Mouse (Mus musculus) embryonic facial prominence, embryonic 15.5 days (tissue): Measurements from ENCODE around the gene Odf3l1. TPM values are rescaled to one million over a fixed set of nuclear protein-coding genes. Genes with fewer than 3 reads are reported as not detected.

Experiments
- ATAC-seq: fragments of 200-750 bp; cut with Nextera tagmentation; 2 replicates; pipeline ENCODE4 v1.8.0; 2017; ENCODE audit warnings: low read depth, moderate TSS enrichment; ENCODE audit not compliant: insufficient number of reproducible peaks, low FRiP score, low TSS enrichment
- H3K27ac ChIP-seq: fragments of 300-500 bp; sonication (generic); replicated peaks from 2 replicates; pipeline ENCODE4 v1.5.1; 2015; ENCODE audit warnings: mild to moderate bottlenecking, inconsistent platforms
- H3K27me3 ChIP-seq: fragments of 300-500 bp; sonication (generic); 2 replicates; pipeline ENCODE4 v1.6.1; 2015; ENCODE audit warnings: inconsistent platforms
- H3K36me3 ChIP-seq: fragments of 300-500 bp; sonication (generic); 2 replicates; pipeline ENCODE4 v1.6.1; 2015; ENCODE audit warnings: mild to moderate bottlenecking, inconsistent platforms
- H3K4me1 ChIP-seq: fragments of 300-500 bp; sonication (generic); 2 replicates; pipeline ENCODE4 v1.6.1; 2015; ENCODE audit warnings: inconsistent platforms
- H3K4me2 ChIP-seq: fragments of 300-500 bp; sonication (generic); replicated peaks from 2 replicates; pipeline ENCODE4 v1.6.1; 2015; ENCODE audit warnings: mild to moderate bottlenecking, inconsistent platforms
- H3K4me3 ChIP-seq: fragments of 300-500 bp; sonication (generic); replicated peaks from 2 replicates; pipeline ENCODE4 v1.5.1; 2015; ENCODE audit warnings: mild to moderate bottlenecking, inconsistent platforms
- H3K9ac ChIP-seq: fragments of 300-500 bp; sonication (generic); 2 replicates; pipeline ENCODE4 v1.6.1; 2015; ENCODE audit warnings: inconsistent platforms
- H3K9me3 ChIP-seq: fragments of 300-500 bp; sonication (generic); replicated peaks from 2 replicates; pipeline ENCODE4 v1.6.1; 2016; ENCODE audit warnings: inconsistent platforms
- WGBS: fragments of 180-500 bp; shearing (Covaris S2); methylation state at CpG from one replicate; pipeline ENCODE4 v1.1.7; 2015; 5-methylcytosine and 5-hydroxymethylcytosine counted together
- polyA plus RNA-seq: library from polyadenylated mRNA; unstranded; fragments of >200 nt; fragmentation: Nextera tagmentation; extraction: Ambion mirVana; gene quantifications from 2 replicates; pipeline ENCODE4 v1.2.1, GENCODE M21; 2015

The Odf3l1 gene
- polyA plus RNA-seq, 1 experiment from 2014 or later = 1.1 TPM

GRCm38 (mm10) chr9:56882283-56882682 is 17.8 kb upstream of the Odf3l1 start:
- no peak overlapping the region for H3K4me3 ChIP-seq
- H3K36me3 ChIP-seq = peaks cover 22% of the 10 kb centered on the region
- no peaks in the 10 kb centered on the region for H3K9me3 ChIP-seq
- H3K4me1 ChIP-seq = peaks cover 45% of the 10 kb centered on the region
- H3K9ac ChIP-seq = no peak overlapping the region
- no peak for ATAC-seq
- no peak overlapping the region for H3K4me2 ChIP-seq
- H3K27me3 ChIP-seq = no peaks in the 10 kb centered on the region
- peak overlapping the region; percentile 58 for H3K27ac ChIP-seq
- WGBS = 50% methylated on average over 4 of the region's 4 CpGs

DNA sequence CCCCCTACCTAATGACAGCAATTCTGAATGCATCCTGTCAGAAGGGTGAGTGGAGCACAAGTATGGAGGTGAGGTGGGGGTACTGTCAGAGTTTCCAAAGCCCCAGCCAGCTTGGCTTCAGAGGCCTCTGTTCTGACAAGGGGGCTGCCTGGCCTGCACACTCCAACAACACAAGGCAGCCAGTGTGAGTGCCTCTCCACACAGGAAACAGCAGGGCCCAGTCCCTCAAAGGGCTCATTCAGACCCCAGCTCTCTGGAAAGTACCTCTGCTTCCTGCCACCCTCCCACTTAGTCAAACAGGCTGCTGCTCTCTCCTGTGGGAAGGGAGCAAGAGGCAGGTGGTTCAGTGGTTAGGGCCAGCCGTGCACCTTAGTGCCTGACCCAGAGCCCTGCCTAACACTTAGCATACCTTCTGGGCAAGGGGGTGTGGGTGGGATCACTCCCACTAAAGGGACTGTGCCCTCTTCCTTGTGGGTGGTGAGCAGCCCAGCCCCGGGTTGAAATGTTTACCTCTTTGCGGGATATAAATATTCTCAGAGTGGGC is 17.1 kb upstream of the Odf3l1 start:
- no peaks in the 10 kb centered on the region for H3K27me3 ChIP-seq
- no peak overlapping the region for H3K9ac ChIP-seq
- peaks cover 16% of the 10 kb centered on the region for H3K36me3 ChIP-seq
- no peaks in the 10 kb centered on the region for H3K9me3 ChIP-seq
- H3K4me2 ChIP-seq = no peak overlapping the region
- H3K4me1 ChIP-seq = peaks cover 52% of the 10 kb centered on the region
- 46% methylated on average over 3 of the region's 3 CpGs for WGBS
- H3K27ac ChIP-seq = peak overlapping the region; percentile 58
- peak; percentile 20; the same call in 1 of the 2 replicates for ATAC-seq
- H3K4me3 ChIP-seq = no peak overlapping the region

DNA sequence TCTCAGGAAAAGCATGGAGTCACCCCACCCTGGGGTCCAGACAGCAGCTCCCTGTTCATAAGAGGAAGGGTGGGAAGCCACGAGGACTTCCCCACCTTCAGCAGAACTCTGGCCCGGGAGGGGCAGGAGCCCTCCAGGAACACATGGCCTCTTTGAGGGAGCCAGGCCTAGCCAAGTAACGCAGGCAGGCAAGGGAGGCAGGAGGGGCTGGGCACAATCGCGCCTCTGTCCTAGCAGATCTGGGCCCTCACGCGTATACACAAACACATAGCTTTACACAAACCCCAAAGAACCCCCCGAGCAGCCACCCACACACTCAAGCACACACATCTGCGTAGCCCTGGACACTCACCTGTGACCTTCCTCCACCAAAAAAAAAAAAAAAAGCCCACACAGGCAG is 16.3 kb upstream of the Odf3l1 start:
- H3K36me3 ChIP-seq = peaks cover 7% of the 10 kb centered on the region; the same call in 1 of the 2 replicates
- no peak for ATAC-seq
- no peak overlapping the region for H3K9ac ChIP-seq
- no peaks in the 10 kb centered on the region for H3K9me3 ChIP-seq
- 36% methylated on average over 9 of the region's 9 CpGs for WGBS
- no peak overlapping the region for H3K4me3 ChIP-seq
- no peak overlapping the region for H3K4me2 ChIP-seq
- no peaks in the 10 kb centered on the region for H3K27me3 ChIP-seq
- H3K4me1 ChIP-seq = peaks cover 60% of the 10 kb centered on the region
- H3K27ac ChIP-seq = peak overlapping the region; percentile 72

- WGBS = 42% methylated on average over 5 of the region's 5 CpGs
- Histone ChIP-seq H3K4me1 (peaks cover 68% of the 10 kb centered on the region), H3K36me3 (no peaks in the 10 kb centered on the region), H3K27me3 (no peaks in the 10 kb centered on the region), H3K27ac (peak overlapping the region; percentile 68), H3K9ac (no peak overlapping the region), H3K4me3 (no peak overlapping the region), H3K9me3 (no peaks in the 10 kb centered on the region), H3K4me2 (no peak overlapping the region)
- peak; percentile 12; the same call in 1 of the 2 replicates for ATAC-seq
Measured at GRCm38 (mm10) chr9:56877284-56877683, 12.8 kb upstream of the Odf3l1 start.

- peaks cover 68% of the 10 kb centered on the region for H3K4me1 ChIP-seq
- no peaks in the 10 kb centered on the region for H3K27me3 ChIP-seq
- no peaks in the 10 kb centered on the region for H3K36me3 ChIP-seq
- peak overlapping the region; percentile 68 for H3K27ac ChIP-seq
- H3K4me2 ChIP-seq = 0 out of 2 replicates have a peak overlapping the region, but pooled peaks have one; percentile 9
- H3K9ac ChIP-seq = no peak overlapping the region
- peak; percentile 26; the same call in 1 of the 2 replicates for ATAC-seq
- no peaks in the 10 kb centered on the region for H3K9me3 ChIP-seq
- WGBS = 25% methylated on average over 9 of the region's 9 CpGs
- H3K4me3 ChIP-seq = no peak overlapping the region
Measured at GRCm38 (mm10) chr9:56876784-56877183, 12.3 kb upstream of the Odf3l1 start.

- WGBS = 27% methylated on average over 1 of the region's 1 CpGs
- H3K9ac ChIP-seq = no peak overlapping the region
- no peak overlapping the region for H3K4me3 ChIP-seq
- no peak for ATAC-seq
- peak overlapping the region; percentile 31; the same call in 1 of the 2 replicates for H3K27ac ChIP-seq
- H3K4me2 ChIP-seq = no peak overlapping the region
- H3K36me3 ChIP-seq = no peaks in the 10 kb centered on the region
- H3K27me3 ChIP-seq = no peaks in the 10 kb centered on the region
- peaks cover 78% of the 10 kb centered on the region for H3K4me1 ChIP-seq
- H3K9me3 ChIP-seq = no peaks in the 10 kb centered on the region
Measured at GRCm38 (mm10) chr9:56873097-56873496, 8.6 kb upstream of the Odf3l1 start.

DNA sequence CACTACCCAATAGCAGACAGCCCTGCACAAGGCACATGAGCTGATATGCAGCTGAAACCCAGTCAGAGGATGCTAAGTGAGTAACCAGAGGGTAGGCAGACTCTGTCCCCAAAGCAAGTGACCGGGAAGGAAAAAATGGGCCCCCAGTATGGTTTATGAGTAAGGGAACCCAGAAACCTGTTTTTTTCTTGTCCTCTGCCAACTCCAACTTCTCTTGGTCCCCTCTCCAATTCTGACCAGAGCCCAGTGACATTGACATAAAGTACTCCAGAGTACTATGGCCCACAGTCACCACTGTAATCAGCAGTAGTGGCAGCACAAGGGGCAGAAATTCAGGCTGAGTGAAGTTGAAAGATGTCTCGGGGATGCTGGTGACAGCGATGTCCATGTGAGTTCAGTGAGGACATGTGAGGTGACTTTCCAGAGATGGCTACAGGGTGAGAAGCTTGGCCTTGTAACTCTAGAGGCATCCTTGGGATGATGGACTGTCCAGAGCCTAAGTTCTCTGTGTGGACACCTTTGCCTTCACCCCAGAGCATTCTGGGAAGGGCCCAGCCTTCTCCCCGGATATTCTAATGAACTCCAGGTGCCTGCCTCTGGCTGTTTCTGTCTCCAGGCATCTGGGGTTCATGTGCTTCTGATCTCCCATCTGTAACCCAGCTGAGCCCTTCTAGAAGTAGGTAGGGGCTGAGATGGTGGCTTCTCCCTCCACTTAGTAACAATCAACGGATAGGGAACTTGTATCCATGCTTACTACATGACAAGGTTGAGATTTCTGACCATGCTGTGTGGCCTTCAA is 7.8 kb upstream of the Odf3l1 start:
- Histone ChIP-seq H3K4me1 (peaks cover 83% of the 10 kb centered on the region), H3K9ac (no peak overlapping the region), H3K36me3 (no peaks in the 10 kb centered on the region), H3K4me2 (no peak overlapping the region), H3K27ac (no peak overlapping the region; the same call in 1 of the 2 replicates), H3K9me3 (no peaks in the 10 kb centered on the region), H3K27me3 (no peaks in the 10 kb centered on the region), H3K4me3 (no peak overlapping the region)
- ATAC-seq = no peak
- 58% methylated on average over 5 of the region's 5 CpGs for WGBS

GRCm38 (mm10) chr9:56871191-56871590 is 6.7 kb upstream of the Odf3l1 start:
- no peaks in the 10 kb centered on the region for H3K27me3 ChIP-seq
- H3K36me3 ChIP-seq = no peaks in the 10 kb centered on the region
- H3K9ac ChIP-seq = no peak overlapping the region
- no peak overlapping the region for H3K27ac ChIP-seq
- no peaks in the 10 kb centered on the region for H3K9me3 ChIP-seq
- peaks cover 83% of the 10 kb centered on the region for H3K4me1 ChIP-seq
- H3K4me3 ChIP-seq = no peak overlapping the region
- 46% methylated on average over 5 of the region's 5 CpGs for WGBS
- H3K4me2 ChIP-seq = no peak overlapping the region
- ATAC-seq = no peak

DNA sequence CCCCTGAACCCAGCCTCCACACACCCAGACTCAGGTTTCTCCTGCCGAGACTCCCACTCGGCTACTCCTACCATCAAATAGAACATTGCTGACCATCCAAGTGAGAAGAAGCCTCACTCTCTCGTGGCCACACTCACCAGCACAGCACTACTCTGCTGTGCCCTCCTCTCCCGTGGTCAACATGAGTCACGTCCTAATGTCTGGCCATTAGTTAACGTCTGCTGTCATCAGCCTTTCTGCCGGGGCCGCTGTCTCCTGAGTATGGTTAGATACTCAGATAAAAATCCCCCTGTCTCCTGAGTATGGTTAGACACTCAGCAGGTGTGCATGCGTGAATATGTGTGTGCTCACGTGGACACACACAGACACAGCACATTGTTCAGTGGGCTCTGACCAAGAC is 6.3 kb upstream of the Odf3l1 start:
- Histone ChIP-seq H3K4me1 (peaks cover 83% of the 10 kb centered on the region), H3K27ac (no peak overlapping the region)

DNA sequence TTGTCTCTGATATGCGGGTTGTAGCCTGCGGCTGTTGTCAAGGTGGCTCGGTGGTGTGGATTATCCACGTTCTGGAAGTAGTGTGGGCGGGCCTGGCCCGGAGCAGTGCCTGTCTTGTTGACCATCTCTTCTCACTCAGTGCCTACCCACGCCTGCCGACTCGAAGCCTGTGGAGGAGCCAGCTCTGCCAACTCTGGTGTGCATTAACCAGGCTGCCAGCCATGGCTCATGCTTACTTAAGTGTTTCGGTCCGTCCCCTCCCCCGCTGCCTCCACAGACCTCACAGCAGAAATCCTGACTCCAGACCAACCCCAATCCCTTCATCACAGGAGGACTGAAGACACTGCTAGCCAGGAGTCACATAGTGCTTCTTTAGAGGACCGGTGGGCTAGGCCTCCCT is 5.1 kb upstream of the Odf3l1 start:
- Histone ChIP-seq H3K27me3 (no peaks in the 10 kb centered on the region), H3K4me2 (no peak overlapping the region), H3K27ac (peak overlapping the region; percentile 31; the same call in 1 of the 2 replicates), H3K4me3 (no peak overlapping the region), H3K36me3 (no peaks in the 10 kb centered on the region), H3K4me1 (peaks cover 93% of the 10 kb centered on the region), H3K9me3 (no peaks in the 10 kb centered on the region), H3K9ac (no peak overlapping the region)
- ATAC-seq = no peak
- WGBS = 47% methylated on average over 13 of the region's 13 CpGs

More for the DNA sequence above, 6.3 kb upstream of the Odf3l1 start:
- WGBS = 72% methylated on average over 10 of the region's 10 CpGs
- Histone ChIP-seq H3K4me2 (no peak overlapping the region), H3K9ac (no peak overlapping the region), H3K27me3 (no peaks in the 10 kb centered on the region), H3K9me3 (no peaks in the 10 kb centered on the region), H3K4me3 (no peak overlapping the region), H3K36me3 (no peaks in the 10 kb centered on the region)
- no peak for ATAC-seq

DNA sequence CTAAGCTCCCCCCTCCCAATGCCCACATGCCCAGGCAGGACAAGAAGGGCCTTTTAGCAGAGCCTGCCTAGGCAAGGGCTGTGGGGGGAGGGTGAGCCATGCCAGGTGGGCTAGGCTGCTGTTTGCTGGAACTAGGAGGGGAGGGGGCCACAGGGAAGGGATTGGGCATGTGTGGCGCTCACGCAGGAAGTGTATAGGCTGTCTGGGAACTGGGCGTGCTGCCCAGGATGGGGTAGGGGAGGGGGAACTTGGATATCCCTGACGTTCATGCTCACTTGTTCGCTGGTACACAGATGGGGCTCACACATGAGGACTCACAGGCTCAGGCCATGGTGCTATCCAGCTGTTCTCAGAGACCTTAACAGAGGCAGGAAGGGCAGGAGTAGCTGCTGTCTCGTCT is 3.8 kb upstream of the Odf3l1 start:
- 10% methylated on average over 6 of the region's 6 CpGs for WGBS
- no peaks in the 10 kb centered on the region for H3K36me3 ChIP-seq
- peak overlapping the region; percentile 59 for H3K4me2 ChIP-seq
- H3K4me3 ChIP-seq = peak overlapping the region; percentile 53
- H3K27me3 ChIP-seq = no peaks in the 10 kb centered on the region
- H3K9me3 ChIP-seq = no peaks in the 10 kb centered on the region
- peak overlapping the region; percentile 73 for H3K27ac ChIP-seq
- H3K9ac ChIP-seq = no peak overlapping the region
- peak; percentile 83 for ATAC-seq
- H3K4me1 ChIP-seq = peaks cover 96% of the 10 kb centered on the region
